ENCODE assay signal across 8 mouse cellular contexts in the genomic region with DNA sequence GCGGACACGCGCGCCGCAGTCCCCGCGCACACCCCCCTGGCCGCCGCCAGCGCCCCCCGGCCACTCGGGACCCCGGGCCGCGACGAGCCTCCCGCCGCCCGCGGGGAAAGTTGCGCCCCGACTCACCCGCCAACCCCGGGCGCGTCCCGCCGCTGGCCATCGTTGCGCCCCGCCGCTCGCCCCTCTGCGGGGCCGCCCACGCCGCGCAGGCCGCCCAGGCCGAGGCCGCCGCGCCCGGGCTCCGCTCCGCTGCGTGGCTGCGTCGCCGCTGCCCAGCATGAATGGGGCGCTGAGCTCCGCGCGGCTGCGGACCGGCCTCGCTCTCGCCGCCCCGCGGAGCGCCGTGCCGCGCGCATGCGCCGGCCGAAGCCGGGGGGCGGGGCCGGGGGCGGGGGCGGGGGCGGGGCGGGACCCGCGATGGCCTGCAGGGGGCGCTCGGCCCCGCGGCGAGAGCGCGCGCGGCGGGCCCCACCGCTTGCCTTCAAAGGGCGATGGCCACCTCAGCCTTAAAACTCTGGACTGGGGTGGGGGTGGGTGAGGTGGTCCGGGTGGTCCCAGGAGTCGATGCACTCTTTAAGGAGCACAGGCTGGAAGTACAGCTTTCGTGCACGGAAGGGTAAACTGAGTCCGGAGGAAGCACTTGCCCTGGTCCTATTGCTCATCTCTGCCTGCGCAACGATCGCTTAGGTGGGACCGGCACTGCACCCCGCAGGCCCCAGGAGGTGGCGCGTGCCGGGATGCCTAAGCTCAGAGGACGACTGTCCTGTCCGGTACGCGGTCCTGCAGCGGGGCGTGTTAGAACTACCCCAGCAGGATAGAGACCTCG. TPM values are rescaled to one million over a fixed set of nuclear protein-coding genes. Genes with fewer than 3 reads are reported as not detected.
A peak's percentile ranks its signal among the peaks of the same experiment; 100 is the strongest.
DNase-seq lines count a peak whose midpoint lies in the region; ATAC-seq and TF ChIP-seq lines count a peak whose summit lies in the region.

A gene (minus strand): TSS at position 340 of the 826 bp plus-strand sequence.

- H3K27ac ChIP-seq in forebrain, postnatal 0 days (ENCODE audit: low read depth, low read length), result peak within 1 kb of the TSS; percentile 74

- 2% methylated on average over 63 of the region's 110 CpGs for WGBS in forebrain, postnatal 0 days

- peak; percentile 60 for TF ChIP-seq CTCF in forebrain, postnatal 0 days (IDR thresholded peaks at IDR 0.05; ENCODE audit: low read depth)

- peak within 1 kb of the TSS; percentile 89 for H3K4me3 ChIP-seq in forebrain, postnatal 0 days (ENCODE audit: low read depth, low read length)

- H3K4me1 ChIP-seq in forebrain, postnatal 0 days (ENCODE audit: insufficient read depth), result peaks cover 31% of the 10 kb centered on the region

- no peaks in the 10 kb centered on the region for H3K36me3 ChIP-seq in forebrain, postnatal 0 days (ENCODE audit: insufficient read depth)

- intact Hi-C loops in heart, postnatal 25 days (cut with DNase I), result loop anchor here (2.0 to 5.0 kb wide), 4 partner anchors 90 to 435 kb away; no protein-coding TSS in a partner anchor

- H3K9me3 ChIP-seq in forebrain, postnatal 0 days (ENCODE audit: low read length), result no peaks in the 10 kb centered on the region

- ATAC-seq in forebrain, postnatal 0 days, result peak; percentile 80
- no peak for ATAC-seq in monocyte, adult 5-6 weeks (replicated peaks; ENCODE audit: insufficient number of reproducible peaks, low FRiP score, low TSS enrichment, poor library complexity, severe bottlenecking)

- peak; percentile 27 for DNase-seq in T-cell, adult 2 months (ENCODE audit: low spot score)
- DNase-seq in cerebellum, adult 11-12 months, result peak; percentile 80
- peak; percentile 86 for DNase-seq in forebrain, postnatal 0 days
- DNase-seq in heart, postnatal 25 days (ENCODE audit: low spot score), result no peak
- DNase-seq in layer of hippocampus, adult 8-10 months (ENCODE audit: low spot score in 2 of 2), result peak in 1 of 2 experiments; percentile 60
- DNase-seq in lung, postnatal 10 days, result peak; percentile 64
- peak; percentile 66 for DNase-seq in retina, postnatal 7 days (ENCODE audit: low read depth, low spot score)

- H3K4me2 ChIP-seq in forebrain, postnatal 0 days (ENCODE audit: low read depth), result peak within 1 kb of the TSS; percentile 99

- peak within 1 kb of the TSS; percentile 78 for H3K9ac ChIP-seq in forebrain, postnatal 0 days

- H3K27me3 ChIP-seq in forebrain, postnatal 0 days (ENCODE audit: insufficient read depth, low read length), result no peaks in the 10 kb centered on the region

RNA-seq across cellular contexts. Expression of the gene that starts here (rescaled TPM):
- total RNA-seq in forebrain, postnatal 0 days (2014; rRNA removed), result 78.2 and 111 TPM in 2 replicates
- polyA plus RNA-seq in forebrain, postnatal 0 days (2015; fragmentation: Nextera tagmentation; extraction: Ambion mirVana), result 20.3 and 42.1 TPM in 2 replicates
- 10 to 100 TPM; 21.2 to 28.7 TPM for total RNA-seq in heart, postnatal 25 days (2021)
- 100 to 1,000 TPM in 2 of 4 experiments, 10 to 100 TPM in 2; 88.9 to 130 (median 110) TPM for total RNA-seq in layer of hippocampus, adult 8-10 months (2022)
- total RNA-seq in monocyte, adult 5-6 weeks (2017), result 0.21 to 2.8 TPM (median 0.76 TPM) in 3 replicates
